Mouse (Mus musculus): ENCODE data around the gene Cox15. TPM values are rescaled to one million over a fixed set of nuclear protein-coding genes. Genes with fewer than 3 reads are reported as not detected.

Gene Cox15
- polyA plus RNA-seq (2012; rRNA removed): 7.9 and 8.9 TPM in 2 replicates

GRCm38 (mm10) chr19:43752489-43753225 is at the start of gene Cox15, which contains the start of gene Cutc:
Gene Cox15 (minus strand): TSS chr19:43753000.
Gene Cutc (plus strand): TSS chr19:43752996.

GRCm38 (mm10) chr19:43781980-43782379 is 29.2 kb upstream of the Cox15 start, which contains the start of gene Abcc2:
Gene Abcc2 (plus strand): TSS chr19:43782192.

GRCm38 (mm10) chr19:43689419-43690246 is 63.2 kb downstream of the Cox15 start, which contains the start of gene Entpd7:
Gene Entpd7 (plus strand): TSS chr19:43689672.

Other genes starting within 250 kb of the Cox15 start
- 31.5 and 36.8 TPM in 2 replicates for gene Got1, start 228.4 kb downstream of the Cox15 start, polyA plus RNA-seq (2012; rRNA removed)
- 0.07 and 0.12 TPM in 2 replicates for gene Nkx2-3, start 140.7 kb downstream of the Cox15 start, polyA plus RNA-seq (2012; rRNA removed)
- 20.3 and 24.2 TPM in 2 replicates for gene Slc25a28, start 78.1 kb downstream of the Cox15 start, polyA plus RNA-seq (2012; rRNA removed)
- 1.5 and 1.6 TPM in 2 replicates for gene Entpd7, start 63.3 kb downstream of the Cox15 start, polyA plus RNA-seq (2012; rRNA removed)
- gene Cutc, start within 50 bp of the Cox15 start, polyA plus RNA-seq (2012; rRNA removed): 6.8 and 7.7 TPM in 2 replicates
- 53.0 and 60.0 TPM in 2 replicates for gene Abcc2, start 29.2 kb upstream of the Cox15 start, polyA plus RNA-seq (2012; rRNA removed)
- gene Dnmbp, start 187.2 kb upstream of the Cox15 start, polyA plus RNA-seq (2012; rRNA removed): 3.9 and 4.3 TPM in 2 replicates
- 188 and 210 TPM in 2 replicates for gene Cpn1, start 233.6 kb upstream of the Cox15 start, polyA plus RNA-seq (2012; rRNA removed)